Mouse (Mus musculus): ENCODE measurements around the gene Atad2b. TPM values are rescaled to one million over a fixed set of nuclear protein-coding genes. Genes with fewer than 3 reads are reported as not detected.

Atad2b gene
- total RNA-seq, 2 experiments from 2014 or later: 25.5 to 28.7 TPM

DNA sequence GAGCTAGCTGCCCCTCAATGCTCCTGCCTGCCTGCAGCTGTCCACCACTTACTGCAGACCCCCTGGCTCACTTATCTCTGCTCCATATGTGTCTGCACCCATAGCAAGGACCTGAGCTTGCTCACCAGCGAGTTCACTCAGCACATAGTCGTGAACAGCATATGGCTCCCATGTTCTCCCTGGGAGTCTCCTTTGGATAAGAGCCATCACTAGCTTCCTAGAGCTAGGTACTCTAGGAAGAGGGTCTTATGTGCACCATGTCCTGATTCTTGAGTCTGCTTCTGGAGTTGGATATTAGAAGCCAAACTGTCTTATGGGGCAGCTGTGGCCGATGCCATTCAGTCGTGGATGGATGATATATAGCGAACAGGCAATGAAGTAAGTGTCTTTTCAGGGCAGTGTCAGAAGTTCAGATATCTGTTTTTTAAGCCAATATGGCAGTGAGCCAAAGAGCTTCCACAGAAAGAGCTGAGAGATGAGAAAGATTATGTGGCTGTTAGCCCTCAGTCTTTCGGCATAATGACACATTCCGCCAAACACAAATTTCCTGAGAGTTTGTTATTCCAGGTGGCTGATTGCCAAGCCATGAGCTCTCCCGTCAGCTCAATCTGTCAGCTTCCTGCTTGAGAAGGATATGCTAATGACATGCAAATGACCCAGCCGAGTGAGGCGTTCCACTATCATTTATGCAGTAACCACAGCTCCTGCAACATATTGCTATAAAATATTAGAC is 170.8 kb downstream of the Atad2b start:
- peak; percentile 29 for DNase-seq

DNA sequence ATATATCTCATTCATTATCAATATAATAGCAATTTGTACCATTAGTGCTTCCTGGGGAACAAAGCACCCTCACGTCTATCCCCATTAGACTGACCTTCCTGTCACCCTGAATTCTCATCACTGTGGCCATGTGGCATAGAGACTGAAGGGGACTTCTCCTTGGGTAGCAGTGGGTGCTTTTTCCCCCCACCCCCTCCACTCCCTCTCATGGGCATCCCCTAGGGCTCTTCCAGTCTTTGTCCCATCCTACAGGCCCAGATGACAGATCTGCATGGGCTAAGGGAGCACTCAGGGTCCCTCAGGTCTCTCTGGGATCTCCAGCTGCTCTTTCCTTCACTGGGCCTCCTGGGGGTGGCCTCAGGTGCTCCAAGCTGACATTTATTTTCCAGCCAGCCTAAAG is 171.5 kb downstream of the Atad2b start:
- DNase-seq: no peak

Other genes with a start within 250 kb of the Atad2b start
- under 1 TPM; 0.14 to 0.27 TPM for gene Fam228a, start 178.9 kb upstream of the Atad2b start, total RNA-seq (2021)
- 1 to 10 TPM; 1.9 to 2.6 TPM for gene Pfn4, start 148.3 kb upstream of the Atad2b start, total RNA-seq (2021)
- 1 to 10 TPM; 4.6 to 7.8 TPM for gene Fam228b, start 148.1 kb upstream of the Atad2b start, total RNA-seq (2021)
- 10 to 100 TPM; 55.5 to 64.4 TPM for gene Sf3b6, start 99.8 kb upstream of the Atad2b start, total RNA-seq (2021)
- gene Fkbp1b, start 75.8 kb upstream of the Atad2b start, total RNA-seq (2021): 1 to 10 TPM; 2.6 to 2.9 TPM
- 1 to 10 TPM; 4.8 to 6.0 TPM for gene Wdcp, start 74.0 kb upstream of the Atad2b start, total RNA-seq (2021)
- 1 to 10 TPM in 1 of 2 experiments, under 1 TPM in 1; 0.78 to 1.3 TPM for gene Mfsd2b, start 43.0 kb upstream of the Atad2b start, total RNA-seq (2021)
- 10 to 100 TPM; 44.6 to 53.0 TPM for gene Ubxn2a, start 9.6 kb upstream of the Atad2b start, total RNA-seq (2021)